Mouse (Mus musculus) liver, embryonic 11.5 days (tissue): Measurements from ENCODE around the gene Ubiad1. TPM values are rescaled to one million over a fixed set of nuclear protein-coding genes. Genes with fewer than 3 reads are reported as not detected.

Experiments used
- ATAC-seq: fragments of 200-750 bp; cut with Nextera tagmentation; replicated peaks from 2 replicates; pipeline ENCODE4 v1.8.0; 2017; ENCODE audit warnings: moderate number of reproducible peaks, mild to moderate bottlenecking, moderate TSS enrichment, moderate library complexity; ENCODE audit not compliant: low FRiP score
- DNase-seq: peaks from one replicate; pipeline ENCODE4 v3.0.0-alpha.2; 2017; ENCODE audit warnings: low spot score
- H3K27ac ChIP-seq: fragments of 300-500 bp; sonication (generic); 2 replicates; pipeline ENCODE4 v1.5.1; 2014; ENCODE audit warnings: mild to moderate bottlenecking, low read depth, low read length, control low read depth
- H3K27me3 ChIP-seq: fragments of 300-500 bp; sonication (generic); replicated peaks from 2 replicates; pipeline ENCODE4 v1.6.1; 2014; ENCODE audit warnings: low read length, mixed read lengths; ENCODE audit not compliant: control insufficient read depth, insufficient read depth
- H3K36me3 ChIP-seq: fragments of 300-500 bp; sonication (generic); 2 replicates; pipeline ENCODE4 v1.6.1; 2014; ENCODE audit warnings: mild to moderate bottlenecking, low read length, moderate library complexity, mixed read lengths; ENCODE audit not compliant: control insufficient read depth, insufficient read depth
- H3K4me1 ChIP-seq: fragments of 300-500 bp; sonication (generic); replicated peaks from 2 replicates; pipeline ENCODE4 v1.6.1; 2014; ENCODE audit warnings: low read length, mixed read lengths; ENCODE audit not compliant: control insufficient read depth, insufficient read depth
- H3K4me2 ChIP-seq: fragments of 300-500 bp; sonication (generic); 2 replicates; pipeline ENCODE4 v1.6.1; 2014; ENCODE audit warnings: mild to moderate bottlenecking, control low read depth, moderate library complexity
- H3K4me3 ChIP-seq: fragments of 300-500 bp; sonication (generic); 2 replicates; pipeline ENCODE4 v1.5.1; 2014; ENCODE audit warnings: low read depth, low read length, control low read depth
- H3K9ac ChIP-seq: fragments of 300-500 bp; sonication (generic); 2 replicates; pipeline ENCODE4 v1.6.1; 2014; ENCODE audit warnings: low read depth, low read length, control low read depth
- H3K9me3 ChIP-seq: fragments of 300-500 bp; sonication (generic); 2 replicates; pipeline ENCODE4 v1.6.1; 2016; ENCODE audit warnings: low read length, inconsistent platforms, mixed read lengths; ENCODE audit not compliant: control insufficient read depth
- WGBS: fragments of 180-500 bp; shearing (Covaris S2); extraction: QIAGEN DNeasy Blood & Tissue Kit; methylation state at CpG from one replicate; pipeline ENCODE4 v1.1.7; 2014; 5-methylcytosine and 5-hydroxymethylcytosine counted together
- polyA plus RNA-seq: library from polyadenylated mRNA; unstranded; fragments of >200 nt; fragmentation: Nextera tagmentation; extraction: Ambion mirVana; gene quantifications from 2 replicates; pipeline ENCODE4 v1.2.1, GENCODE M21; 2014

Ubiad1 gene
- 21.5 and 23.1 TPM in 2 replicates for polyA plus RNA-seq

- H3K4me1 ChIP-seq: peaks cover 14% of the 10 kb centered on the region; the same call in 1 of the 2 replicates
- peak; percentile 90 for DNase-seq
- peak; percentile 78 for ATAC-seq
- no peaks in the 10 kb centered on the region for H3K36me3 ChIP-seq
- under 1% methylated on average over 46 of the region's 46 CpGs for WGBS
- H3K9me3 ChIP-seq: no peaks in the 10 kb centered on the region
- H3K4me2 ChIP-seq: peak within 1 kb of the TSS; percentile 94
- peak within 1 kb of the TSS; percentile 81 for H3K4me3 ChIP-seq
- H3K27ac ChIP-seq: peak within 1 kb of the TSS; percentile 75
- H3K27me3 ChIP-seq: no peaks in the 10 kb centered on the region
- H3K9ac ChIP-seq: peak within 1 kb of the TSS; percentile 89
Observed at GRCm38 (mm10) chr4:148444250-148444967, at the start of gene Ubiad1. Ubiad1 (minus strand) TSS chr4:148444771.

GRCm38 (mm10) chr4:148491448-148491847, 46.9 kb upstream of the Ubiad1 start:
- DNase-seq: no peak
- 80% methylated on average over 7 of the region's 7 CpGs for WGBS
- no peak overlapping the region for H3K9ac ChIP-seq

GRCm38 (mm10) chr4:148490502-148490901, 45.9 kb upstream of the Ubiad1 start:
- no peak for DNase-seq
- Histone ChIP-seq H3K36me3 (peaks cover 35% of the 10 kb centered on the region), H3K4me3 (no peak overlapping the region), H3K4me2 (no peak overlapping the region), H3K9me3 (no peaks in the 10 kb centered on the region), H3K9ac (no peak overlapping the region), H3K27me3 (no peaks in the 10 kb centered on the region), H3K4me1 (no peaks in the 10 kb centered on the region), H3K27ac (no peak overlapping the region)
- ATAC-seq: no peak
- 86% methylated on average over 6 of the region's 6 CpGs for WGBS

More at GRCm38 (mm10) chr4:148491448-148491847, 46.9 kb upstream of the Ubiad1 start:
- no peaks in the 10 kb centered on the region for H3K27me3 ChIP-seq
- no peaks in the 10 kb centered on the region for H3K4me1 ChIP-seq
- no peak overlapping the region for H3K27ac ChIP-seq
- no peak overlapping the region for H3K4me3 ChIP-seq
- ATAC-seq: no peak
- H3K4me2 ChIP-seq: no peak overlapping the region
- H3K36me3 ChIP-seq: peaks cover 31% of the 10 kb centered on the region
- H3K9me3 ChIP-seq: no peaks in the 10 kb centered on the region

DNA sequence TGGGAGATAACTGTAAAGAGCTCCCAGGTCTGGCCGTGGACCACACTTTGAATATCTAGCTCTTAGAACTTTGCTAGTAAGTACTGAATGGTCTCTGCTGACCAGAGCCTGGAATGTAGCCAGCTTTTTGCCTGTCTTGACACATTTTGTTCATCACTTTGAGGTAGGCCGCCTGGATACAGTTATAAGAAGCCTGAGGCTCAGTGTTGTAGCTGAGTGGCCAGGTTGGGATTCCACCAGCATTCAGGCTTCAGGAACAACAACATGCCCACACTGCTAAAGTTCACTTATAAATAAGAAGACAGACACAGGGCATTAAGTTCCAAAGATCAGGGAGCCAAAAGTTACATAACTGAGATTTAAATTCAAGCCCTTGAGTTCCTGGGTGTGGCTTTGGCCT, 43.3 kb upstream of the Ubiad1 start:
- H3K9ac ChIP-seq: no peak overlapping the region
- H3K4me2 ChIP-seq: no peak overlapping the region
- H3K4me3 ChIP-seq: no peak overlapping the region
- ATAC-seq (no peak), DNase-seq (no peak)
- WGBS: 79% methylated on average over 2 of the region's 2 CpGs
- H3K27me3 ChIP-seq: no peaks in the 10 kb centered on the region
- no peaks in the 10 kb centered on the region for H3K4me1 ChIP-seq
- no peaks in the 10 kb centered on the region for H3K9me3 ChIP-seq
- peaks cover 41% of the 10 kb centered on the region for H3K36me3 ChIP-seq
- no peak overlapping the region for H3K27ac ChIP-seq

DNA sequence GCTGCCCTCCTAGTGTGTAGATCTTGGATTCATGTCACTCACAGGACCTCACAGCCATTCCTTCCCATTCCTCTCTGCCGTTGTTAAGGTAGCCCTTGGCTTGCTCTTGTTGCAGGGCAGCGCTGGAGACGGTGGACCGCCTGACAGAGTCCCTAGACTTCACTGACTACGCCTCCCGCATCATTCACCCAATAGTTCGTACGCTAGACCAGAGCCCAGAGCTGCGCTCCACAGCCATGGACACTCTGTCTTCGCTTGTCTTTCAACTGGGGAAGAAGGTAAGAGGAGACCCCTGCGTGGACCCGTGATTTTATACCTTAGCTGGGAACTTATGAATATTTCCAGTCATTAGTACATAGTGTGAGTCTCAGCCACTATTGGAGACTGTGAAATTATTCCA, 39.9 kb upstream of the Ubiad1 start:
- Histone ChIP-seq H3K27me3 (no peaks in the 10 kb centered on the region), H3K9me3 (no peaks in the 10 kb centered on the region), H3K4me3 (no peak overlapping the region), H3K36me3 (peaks cover 38% of the 10 kb centered on the region), H3K4me2 (no peak overlapping the region), H3K4me1 (no peaks in the 10 kb centered on the region), H3K9ac (no peak overlapping the region), H3K27ac (no peak overlapping the region)
- 95% methylated on average over 12 of the region's 12 CpGs for WGBS
- ATAC-seq: no peak
- no peak for DNase-seq

- WGBS: 92% methylated on average over 2 of the region's 2 CpGs
- no peak for ATAC-seq
- peaks cover 32% of the 10 kb centered on the region for H3K36me3 ChIP-seq
Observed at GRCm38 (mm10) chr4:148481557-148482168, 37.1 kb upstream of the Ubiad1 start.

GRCm38 (mm10) chr4:148480245-148480644, 35.7 kb upstream of the Ubiad1 start:
- H3K36me3 ChIP-seq: peaks cover 29% of the 10 kb centered on the region
- ATAC-seq: no peak

More at GRCm38 (mm10) chr4:148481557-148482168, 37.1 kb upstream of the Ubiad1 start:
- Histone ChIP-seq H3K27ac (no peak overlapping the region), H3K4me1 (no peaks in the 10 kb centered on the region), H3K9ac (no peak overlapping the region), H3K4me3 (no peak overlapping the region), H3K9me3 (no peaks in the 10 kb centered on the region), H3K4me2 (no peak overlapping the region), H3K27me3 (no peaks in the 10 kb centered on the region)
- DNase-seq: no peak

GRCm38 (mm10) chr4:148473496-148473895, 28.9 kb upstream of the Ubiad1 start:
- Histone ChIP-seq H3K9me3 (no peaks in the 10 kb centered on the region), H3K4me1 (no peaks in the 10 kb centered on the region), H3K27ac (no peak overlapping the region), H3K4me3 (no peak overlapping the region), H3K27me3 (no peaks in the 10 kb centered on the region), H3K36me3 (peaks cover 50% of the 10 kb centered on the region), H3K9ac (no peak overlapping the region), H3K4me2 (no peak overlapping the region)
- 92% methylated on average over 5 of the region's 5 CpGs for WGBS
- ATAC-seq (no peak), DNase-seq (no peak)

More at GRCm38 (mm10) chr4:148480245-148480644, 35.7 kb upstream of the Ubiad1 start:
- Histone ChIP-seq H3K4me1 (no peaks in the 10 kb centered on the region), H3K4me3 (no peak overlapping the region), H3K9me3 (no peaks in the 10 kb centered on the region), H3K27ac (no peak overlapping the region), H3K9ac (no peak overlapping the region), H3K27me3 (no peaks in the 10 kb centered on the region), H3K4me2 (no peak overlapping the region)
- 96% methylated on average over 2 of the region's 2 CpGs for WGBS
- no peak for DNase-seq
